Mouse (Mus musculus) liver, postnatal 0 days (tissue): ENCODE results near the gene B3glct.

ENCODE experiments used
- CTCF ChIP-seq: sonication (generic); IDR thresholded peaks from 2 replicates; pipeline ENCODE4 v1.5.1; 2016; ENCODE audit warnings: antibody characterized with exemption, low read depth
- EP300 ChIP-seq: IDR thresholded peaks from 2 replicates; pipeline ENCODE4 v1.6.1; 2016; ENCODE audit warnings: antibody characterized with exemption, low read depth, mild to moderate bottlenecking

- TF ChIP-seq EP300, result no peak
- TF ChIP-seq CTCF, result peak; percentile 53
Measured at GRCm38 (mm10) chr5:149642366-149642765, 35.7 kb upstream of the B3glct start.
